Mouse (Mus musculus) stomach, adult 2 months (tissue): ENCODE measurements around the gene Aimp2. TPM values are rescaled to one million over a fixed set of nuclear protein-coding genes. Genes with fewer than 3 reads are reported as not detected.

Experiments
- polyA plus RNA-seq: library from polyadenylated mRNA; depleted of rRNA; stranded (reverse); fragments of >200 nt; gene quantifications from 2 replicates; pipeline ENCODE4 v1.2.3, GENCODE M21; 2012; rRNA removed

The Aimp2 gene
- 25.5 and 28.3 TPM in 2 replicates for polyA plus RNA-seq

GRCm38 (mm10) chr5:143909417-143910400, at the start of gene Aimp2, which contains the start of gene Pms2:
Aimp2 (minus strand) TSS chr5:143909847.
Pms2 (plus strand) TSS chr5:143909964.

GRCm38 (mm10) chr5:143932831-143933230, 23.2 kb upstream of the Aimp2 start, which contains the start of gene Rsph10b:
Rsph10b (plus strand) TSS chr5:143933035.

GRCm38 (mm10) chr5:143927875-143928274, 18.2 kb upstream of the Aimp2 start, which contains the start of gene Gm42421:
Gm42421 (plus strand) TSS chr5:143928175.

GRCm38 (mm10) chr5:143897635-143898330, 11.9 kb downstream of the Aimp2 start, which contains the start of gene Ankrd61:
Ankrd61 (minus strand) TSS chr5:143897685.

Other genes starting within 250 kb of the Aimp2 start
- 2.0 and 2.2 TPM in 2 replicates for gene Usp42, start 177.6 kb downstream of the Aimp2 start, polyA plus RNA-seq
- 6.6 and 9.0 TPM in 2 replicates for gene Eif2ak1, start 92.1 kb downstream of the Aimp2 start, polyA plus RNA-seq
- gene Ankrd61, start 12.2 kb downstream of the Aimp2 start, polyA plus RNA-seq = 0.03 TPM in 2 replicates
- 0.28 and 0.49 TPM in 2 replicates for gene Pms2, start 117 bp upstream of the Aimp2 start, polyA plus RNA-seq
- gene Gm42421, start 18.3 kb upstream of the Aimp2 start, polyA plus RNA-seq = not detected in 2 replicates
- not detected in 2 replicates for gene Rsph10b, start 23.2 kb upstream of the Aimp2 start, polyA plus RNA-seq
- gene Ccz1, start 105.0 kb upstream of the Aimp2 start, polyA plus RNA-seq = 0.85 and 2.5 TPM in 2 replicates
- not detected in 2 replicates for gene Ocm, start 116.8 kb upstream of the Aimp2 start, polyA plus RNA-seq
- 6.8 TPM in 2 replicates for gene Lmtk2, start 190.6 kb upstream of the Aimp2 start, polyA plus RNA-seq